Mouse (Mus musculus): ENCODE data around the gene Akr1b7. TPM values are rescaled to one million over a fixed set of nuclear protein-coding genes. Genes with fewer than 3 reads are reported as not detected.

The Akr1b7 gene
- polyA plus RNA-seq, 1 experiment from 2014 or later: not detected

DNA sequence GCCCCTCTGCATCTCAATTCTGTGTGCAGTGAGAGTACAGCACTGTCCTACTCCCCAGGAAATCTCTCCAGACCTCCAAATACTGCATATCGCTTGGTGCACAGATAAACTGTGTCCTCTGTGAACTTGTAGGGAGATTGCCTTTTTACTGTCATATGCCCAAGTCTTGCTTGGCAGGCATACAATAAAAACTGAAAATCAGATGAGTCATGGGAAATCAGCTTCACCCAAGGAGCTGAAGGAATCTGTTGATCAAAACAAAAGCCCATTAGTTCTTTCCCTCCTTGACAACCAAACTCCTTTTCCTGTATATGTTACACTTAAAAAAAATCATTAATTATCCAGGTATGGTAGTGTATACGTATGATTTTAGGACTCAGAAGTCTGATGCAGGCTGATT, 31.7 kb downstream of the Akr1b7 start:
- Histone ChIP-seq H3K9me3 (replicated peaks; ENCODE audit: control insufficient read depth, low read length) (no peaks in the 10 kb centered on the region), H3K27me3 (ENCODE audit: control insufficient read depth, insufficient read depth, low read length) (no peaks in the 10 kb centered on the region), H3K27ac (replicated peaks; ENCODE audit: low read depth, low read length) (no peak overlapping the region), H3K4me3 (ENCODE audit: low read depth, low read length) (no peak overlapping the region), H3K9ac (replicated peaks; ENCODE audit: low read length) (no peak overlapping the region), H3K4me1 (ENCODE audit: control insufficient read depth, insufficient read depth, low read length) (no peaks in the 10 kb centered on the region), H3K36me3 (replicated peaks; ENCODE audit: control insufficient read depth, insufficient read depth, low read depth, low read length) (no peaks in the 10 kb centered on the region), H3K4me2 (ENCODE audit: low read depth, low read length) (no peak overlapping the region)
- ATAC-seq (replicated peaks; ENCODE audit: insufficient number of reproducible peaks, low FRiP score, low TSS enrichment, low read depth): no peak
- DNase-seq (ENCODE audit: low spot score): no peak
- WGBS: 87% methylated on average over 2 of the region's 2 CpGs

DNA sequence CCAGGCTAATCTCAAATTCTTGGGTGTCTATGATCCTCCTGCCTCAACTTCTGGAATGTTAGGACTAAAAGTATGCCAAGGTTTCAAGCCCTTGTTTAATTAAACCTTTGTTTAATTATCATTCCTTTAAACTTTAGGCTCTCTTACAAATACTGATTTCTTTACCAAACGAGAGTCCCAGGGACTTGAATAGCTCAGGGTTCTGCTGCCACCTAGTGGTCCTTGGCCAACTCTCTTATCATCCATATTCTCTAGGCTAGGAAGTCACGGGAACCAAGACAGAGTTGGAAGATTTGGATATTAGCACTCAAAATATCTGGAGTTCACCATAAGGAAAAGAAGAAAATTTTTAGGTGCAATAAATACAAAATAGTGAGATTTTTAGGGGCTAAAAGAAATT, 35.8 kb downstream of the Akr1b7 start:
- WGBS: 13% methylated on average over 2 of the region's 2 CpGs
- Histone ChIP-seq H3K36me3 (replicated peaks; ENCODE audit: control insufficient read depth, insufficient read depth, low read depth, low read length) (no peaks in the 10 kb centered on the region), H3K27me3 (ENCODE audit: control insufficient read depth, insufficient read depth, low read length) (no peaks in the 10 kb centered on the region), H3K4me1 (ENCODE audit: control insufficient read depth, insufficient read depth, low read length) (no peaks in the 10 kb centered on the region), H3K9me3 (replicated peaks; ENCODE audit: control insufficient read depth, low read length) (no peaks in the 10 kb centered on the region), H3K4me3 (ENCODE audit: low read depth, low read length) (no peak overlapping the region), H3K9ac (replicated peaks; ENCODE audit: low read length) (no peak overlapping the region), H3K27ac (replicated peaks; ENCODE audit: low read depth, low read length) (no peak overlapping the region), H3K4me2 (ENCODE audit: low read depth, low read length) (no peak overlapping the region)
- DNase-seq (ENCODE audit: low spot score) (peak; percentile 90), ATAC-seq (replicated peaks; ENCODE audit: insufficient number of reproducible peaks, low FRiP score, low TSS enrichment, low read depth) (no peak)

DNA sequence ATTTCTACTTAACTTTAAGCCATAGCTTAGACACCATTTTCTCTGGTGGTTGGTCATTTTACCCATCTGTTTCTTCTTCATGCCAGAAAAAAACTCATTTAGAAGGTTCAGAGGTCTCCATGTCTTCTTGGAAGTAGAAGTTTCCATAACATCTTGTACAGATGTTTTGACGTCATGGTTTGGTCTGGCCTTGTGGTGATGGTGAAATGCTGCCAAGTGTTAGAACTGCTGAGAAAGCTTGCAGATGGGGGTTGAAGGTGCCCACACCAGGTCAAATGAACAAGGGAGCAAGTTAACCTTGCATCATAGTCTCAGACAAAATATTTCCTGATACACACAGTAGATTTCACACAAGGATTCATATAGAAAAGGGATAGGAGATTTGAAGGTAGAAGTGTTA, 36.6 kb downstream of the Akr1b7 start:
- H3K36me3 ChIP-seq (replicated peaks; ENCODE audit: control insufficient read depth, insufficient read depth, low read depth, low read length): no peaks in the 10 kb centered on the region
- ATAC-seq (replicated peaks; ENCODE audit: insufficient number of reproducible peaks, low FRiP score, low TSS enrichment, low read depth) (no peak), DNase-seq (ENCODE audit: low spot score) (no peak)
- H3K4me1 ChIP-seq (ENCODE audit: control insufficient read depth, insufficient read depth, low read length): no peaks in the 10 kb centered on the region
- no peak overlapping the region for H3K9ac ChIP-seq (replicated peaks; ENCODE audit: low read length)
- no peak overlapping the region for H3K4me2 ChIP-seq (ENCODE audit: low read depth, low read length)
- no peaks in the 10 kb centered on the region for H3K27me3 ChIP-seq (ENCODE audit: control insufficient read depth, insufficient read depth, low read length)
- 76% methylated on average over 1 of the region's 1 CpGs for whole genome bisulfite sequencing
- no peak overlapping the region for H3K4me3 ChIP-seq (ENCODE audit: low read depth, low read length)
- no peak overlapping the region for H3K27ac ChIP-seq (replicated peaks; ENCODE audit: low read depth, low read length)
- H3K9me3 ChIP-seq (replicated peaks; ENCODE audit: control insufficient read depth, low read length): no peaks in the 10 kb centered on the region

DNA sequence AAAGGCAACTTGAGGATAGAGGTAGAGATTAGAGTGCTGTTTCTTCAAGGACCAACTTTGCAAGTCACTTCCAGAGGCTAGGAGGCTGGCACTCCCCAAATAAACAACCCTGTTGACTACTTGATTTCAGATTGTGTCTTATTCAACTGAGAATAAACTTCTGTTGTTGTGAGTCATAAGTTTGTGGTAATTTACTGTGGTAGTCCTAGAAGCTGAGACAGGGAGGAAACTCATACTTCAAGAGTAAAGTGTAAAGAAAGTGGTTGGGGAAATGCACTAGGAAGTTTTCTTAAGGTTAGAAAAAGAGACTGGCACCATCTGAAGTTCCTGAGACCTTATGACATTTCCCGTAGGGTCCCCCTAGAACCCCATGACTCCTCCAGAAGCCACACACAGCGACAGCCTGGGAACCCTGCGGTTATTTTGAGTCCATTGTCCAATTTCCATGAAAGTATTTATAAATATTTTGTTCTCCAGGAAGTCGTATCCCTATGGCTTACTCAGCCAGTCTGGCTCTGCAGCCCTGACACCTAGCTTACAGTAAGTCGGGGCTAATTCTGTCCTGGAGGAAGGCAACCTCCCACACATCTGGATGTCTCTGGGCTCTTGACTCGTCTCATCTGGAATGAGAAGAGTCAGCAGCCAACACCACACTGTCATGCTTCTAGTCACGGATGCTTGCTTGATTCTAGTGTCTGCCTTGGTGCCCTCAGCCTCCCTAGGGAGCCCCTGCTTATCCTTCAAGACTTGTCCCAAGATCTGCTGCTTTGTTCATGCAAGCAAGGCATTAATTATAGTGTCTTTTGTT, 41.0 kb downstream of the Akr1b7 start:
- WGBS: 69% methylated on average over 7 of the region's 7 CpGs
- Histone ChIP-seq H3K9ac (replicated peaks; ENCODE audit: low read length) (no peak overlapping the region), H3K4me3 (ENCODE audit: low read depth, low read length) (no peak overlapping the region), H3K4me1 (ENCODE audit: control insufficient read depth, insufficient read depth, low read length) (no peaks in the 10 kb centered on the region), H3K36me3 (replicated peaks; ENCODE audit: control insufficient read depth, insufficient read depth, low read depth, low read length) (no peaks in the 10 kb centered on the region), H3K4me2 (ENCODE audit: low read depth, low read length) (no peak overlapping the region), H3K27me3 (ENCODE audit: control insufficient read depth, insufficient read depth, low read length) (no peaks in the 10 kb centered on the region), H3K9me3 (replicated peaks; ENCODE audit: control insufficient read depth, low read length) (no peaks in the 10 kb centered on the region), H3K27ac (replicated peaks; ENCODE audit: low read depth, low read length) (no peak overlapping the region)
- no peak for ATAC-seq (replicated peaks; ENCODE audit: insufficient number of reproducible peaks, low FRiP score, low TSS enrichment, low read depth)
- DNase-seq (ENCODE audit: low spot score): no peak

DNA sequence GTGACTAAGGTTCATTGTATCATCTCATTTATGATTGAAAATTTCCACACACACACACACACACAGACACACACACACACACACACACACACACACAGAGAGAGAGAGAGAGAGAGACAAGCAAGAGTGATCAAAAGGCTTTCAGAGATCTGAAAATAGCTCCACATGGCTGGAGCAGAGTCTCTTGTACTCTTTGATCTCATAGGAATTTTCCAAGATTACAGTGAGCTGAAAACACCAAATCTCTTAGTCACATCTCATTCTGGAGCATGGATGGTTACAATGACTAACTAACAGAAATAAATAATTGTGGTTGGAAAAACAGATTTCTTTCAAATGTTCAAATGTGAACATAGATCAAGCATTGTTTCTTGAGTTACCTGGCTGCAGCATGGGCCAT, 47.3 kb downstream of the Akr1b7 start:
- Histone ChIP-seq H3K27ac (replicated peaks; ENCODE audit: low read depth, low read length) (no peak overlapping the region), H3K4me3 (ENCODE audit: low read depth, low read length) (no peak overlapping the region), H3K27me3 (ENCODE audit: control insufficient read depth, insufficient read depth, low read length) (no peaks in the 10 kb centered on the region), H3K9me3 (replicated peaks; ENCODE audit: control insufficient read depth, low read length) (no peaks in the 10 kb centered on the region), H3K9ac (replicated peaks; ENCODE audit: low read length) (no peak overlapping the region), H3K36me3 (replicated peaks; ENCODE audit: control insufficient read depth, insufficient read depth, low read depth, low read length) (no peaks in the 10 kb centered on the region), H3K4me1 (ENCODE audit: control insufficient read depth, insufficient read depth, low read length) (no peaks in the 10 kb centered on the region), H3K4me2 (ENCODE audit: low read depth, low read length) (no peak overlapping the region)
- no peak for DNase-seq (ENCODE audit: low spot score)
- ATAC-seq (replicated peaks; ENCODE audit: insufficient number of reproducible peaks, low FRiP score, low TSS enrichment, low read depth): no peak

- no peaks in the 10 kb centered on the region for H3K36me3 ChIP-seq (replicated peaks; ENCODE audit: control insufficient read depth, insufficient read depth, low read depth, low read length)
- H3K9me3 ChIP-seq (replicated peaks; ENCODE audit: control insufficient read depth, low read length): no peaks in the 10 kb centered on the region
- no peak overlapping the region for H3K27ac ChIP-seq (replicated peaks; ENCODE audit: low read depth, low read length)
- no peak overlapping the region for H3K4me3 ChIP-seq (ENCODE audit: low read depth, low read length)
- H3K27me3 ChIP-seq (ENCODE audit: control insufficient read depth, insufficient read depth, low read length): no peaks in the 10 kb centered on the region
- DNase-seq (ENCODE audit: low spot score) (no peak), ATAC-seq (replicated peaks; ENCODE audit: insufficient number of reproducible peaks, low FRiP score, low TSS enrichment, low read depth) (no peak)
- no peak overlapping the region for H3K9ac ChIP-seq (replicated peaks; ENCODE audit: low read length)
- WGBS: 61% methylated on average over 4 of the region's 4 CpGs
- no peak overlapping the region for H3K4me2 ChIP-seq (ENCODE audit: low read depth, low read length)
- no peaks in the 10 kb centered on the region for H3K4me1 ChIP-seq (ENCODE audit: control insufficient read depth, insufficient read depth, low read length)
Measured at GRCm38 (mm10) chr6:34460651-34461050, 48.5 kb downstream of the Akr1b7 start.

DNA sequence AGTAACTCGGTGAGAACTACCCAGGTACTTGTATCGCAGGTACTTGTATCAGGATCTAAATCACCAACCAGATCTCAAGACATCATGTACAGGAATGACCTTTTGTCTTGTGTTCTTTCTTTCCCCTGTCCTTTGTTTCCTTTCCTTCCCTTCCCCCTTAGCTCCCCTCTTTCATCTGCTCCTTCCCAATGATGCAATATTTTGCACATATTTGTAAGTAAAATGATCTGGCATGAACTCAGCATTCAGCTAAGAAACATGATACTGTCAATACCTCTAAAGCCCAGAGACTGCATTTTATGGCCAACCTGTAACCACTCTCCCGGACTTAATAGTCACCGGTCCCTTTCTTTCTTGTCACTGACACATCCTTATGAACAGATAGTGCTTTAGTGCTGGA, 51.4 kb downstream of the Akr1b7 start:
- H3K4me1 ChIP-seq (ENCODE audit: control insufficient read depth, insufficient read depth, low read length): no peaks in the 10 kb centered on the region
- DNase-seq (ENCODE audit: low spot score) (no peak), ATAC-seq (replicated peaks; ENCODE audit: insufficient number of reproducible peaks, low FRiP score, low TSS enrichment, low read depth) (no peak)
- WGBS: 85% methylated on average over 4 of the region's 4 CpGs
- H3K9ac ChIP-seq (replicated peaks; ENCODE audit: low read length): no peak overlapping the region
- H3K27ac ChIP-seq (replicated peaks; ENCODE audit: low read depth, low read length): no peak overlapping the region
- no peaks in the 10 kb centered on the region for H3K27me3 ChIP-seq (ENCODE audit: control insufficient read depth, insufficient read depth, low read length)
- H3K4me3 ChIP-seq (ENCODE audit: low read depth, low read length): no peak overlapping the region
- H3K9me3 ChIP-seq (replicated peaks; ENCODE audit: control insufficient read depth, low read length): no peaks in the 10 kb centered on the region
- no peak overlapping the region for H3K4me2 ChIP-seq (ENCODE audit: low read depth, low read length)
- H3K36me3 ChIP-seq (replicated peaks; ENCODE audit: control insufficient read depth, insufficient read depth, low read depth, low read length): no peaks in the 10 kb centered on the region

DNA sequence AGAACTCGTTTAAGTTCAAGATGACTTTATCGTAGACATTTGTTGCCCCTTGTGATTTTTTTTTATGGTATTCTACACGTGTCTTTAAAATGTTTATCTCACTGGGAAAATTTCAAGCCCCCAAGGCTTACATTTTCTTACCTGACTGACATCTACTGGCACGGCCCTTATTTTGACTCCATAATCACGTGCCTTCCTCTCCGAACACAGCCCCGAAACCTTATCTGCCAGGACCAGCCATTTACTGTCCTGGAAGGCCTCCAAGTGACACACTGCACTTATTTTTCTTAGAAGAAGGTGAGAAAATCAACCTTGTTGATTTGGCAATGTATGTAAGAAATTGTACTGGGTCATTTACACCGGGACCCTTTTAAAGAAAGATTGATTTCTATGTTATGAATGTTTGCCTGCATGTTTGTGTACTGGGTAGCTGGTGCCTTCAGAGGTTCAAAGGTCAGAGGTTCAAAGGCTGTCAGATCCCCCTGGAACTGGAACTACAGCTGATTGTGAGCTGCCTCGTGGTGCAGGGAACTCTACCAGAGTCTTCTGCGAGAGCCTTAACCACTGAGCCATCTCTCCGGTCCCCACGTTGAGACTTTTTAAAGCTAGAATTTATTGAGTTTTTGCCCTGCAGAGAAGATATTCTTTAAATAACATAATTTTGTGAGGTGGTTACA, 59.4 kb downstream of the Akr1b7 start:
- Histone ChIP-seq H3K36me3 (replicated peaks; ENCODE audit: control insufficient read depth, insufficient read depth, low read depth, low read length) (no peaks in the 10 kb centered on the region), H3K27ac (replicated peaks; ENCODE audit: low read depth, low read length) (no peak overlapping the region), H3K9ac (replicated peaks; ENCODE audit: low read length) (no peak overlapping the region), H3K27me3 (ENCODE audit: control insufficient read depth, insufficient read depth, low read length) (no peaks in the 10 kb centered on the region), H3K9me3 (replicated peaks; ENCODE audit: control insufficient read depth, low read length) (no peaks in the 10 kb centered on the region), H3K4me1 (ENCODE audit: control insufficient read depth, insufficient read depth, low read length) (no peaks in the 10 kb centered on the region; the same call in 1 of the 2 replicates), H3K4me3 (ENCODE audit: low read depth, low read length) (no peak overlapping the region), H3K4me2 (ENCODE audit: low read depth, low read length) (no peak overlapping the region)
- no peak for DNase-seq (ENCODE audit: low spot score)
- ATAC-seq (replicated peaks; ENCODE audit: insufficient number of reproducible peaks, low FRiP score, low TSS enrichment, low read depth): no peak
- WGBS: 74% methylated on average over 12 of the region's 12 CpGs
